Mouse (Mus musculus) layer of hippocampus, adult 18-20 months (tissue): ENCODE results near the gene Spaar. TPM values are rescaled to one million over a fixed set of nuclear protein-coding genes. Genes with fewer than 3 reads are reported as not detected.

Experiments
- DNase-seq, 2 experiments: peaks; one replicate each; pipeline ENCODE4 v3.0.0; 2022; ENCODE audit warnings: low spot score in 2 of 2
- long read RNA-seq: library from polyadenylated mRNA; stranded (forward); transcript quantifications from one replicate; pipeline ENCODE4 v2.0.0, GENCODE M21; 2021
- total RNA-seq, 2 experiments: library from RNA; stranded (reverse); gene quantifications; 2 replicates each; pipeline ENCODE4 v1.2.3; 2021

The Spaar gene
- total RNA-seq = 1 to 10 TPM in 1 of 2 experiments, under 1 TPM in 1; 0.58 to 1.3 TPM
- long read RNA-seq = 0 reads

DNA sequence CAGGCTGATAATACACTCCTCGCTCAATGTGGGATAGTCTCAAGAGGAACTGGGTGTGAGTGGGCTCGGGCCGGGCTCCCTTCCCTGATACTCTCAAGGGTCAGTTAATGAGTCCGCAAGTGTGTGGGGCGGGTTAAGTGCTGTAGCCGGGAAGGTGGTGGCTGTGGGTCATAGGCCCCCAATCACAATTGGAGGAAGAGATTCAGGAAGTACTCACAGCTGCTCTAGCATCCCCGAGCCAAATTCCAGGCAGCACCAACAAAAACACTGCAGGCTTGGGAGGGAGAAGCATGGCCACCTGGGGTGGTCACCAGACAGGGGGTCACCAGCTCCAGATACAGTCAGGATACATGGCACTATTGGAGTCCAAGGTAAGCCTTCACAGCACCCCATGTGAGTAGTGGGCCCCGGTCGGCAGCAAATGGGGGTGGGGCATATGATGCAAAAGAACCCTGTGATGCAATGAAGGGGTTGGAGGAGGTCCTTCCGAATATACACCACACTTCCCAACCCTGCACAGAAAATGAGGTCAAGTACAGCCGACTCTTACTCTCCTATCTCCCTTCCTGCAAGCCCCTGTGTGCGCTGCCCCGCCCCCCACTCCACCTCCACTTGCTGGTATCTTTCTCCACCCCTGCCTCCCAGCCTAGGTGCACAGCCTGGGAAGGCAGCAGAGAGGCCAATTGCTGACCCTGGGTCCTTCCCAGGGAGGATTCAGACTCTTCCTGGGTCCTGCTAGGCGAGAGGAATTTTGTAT is at the start of gene Spaar:
TSS of gene Spaar (plus strand) at position 241 of the 757 bp plus-strand sequence.
- DNase-seq = no peak

DNA sequence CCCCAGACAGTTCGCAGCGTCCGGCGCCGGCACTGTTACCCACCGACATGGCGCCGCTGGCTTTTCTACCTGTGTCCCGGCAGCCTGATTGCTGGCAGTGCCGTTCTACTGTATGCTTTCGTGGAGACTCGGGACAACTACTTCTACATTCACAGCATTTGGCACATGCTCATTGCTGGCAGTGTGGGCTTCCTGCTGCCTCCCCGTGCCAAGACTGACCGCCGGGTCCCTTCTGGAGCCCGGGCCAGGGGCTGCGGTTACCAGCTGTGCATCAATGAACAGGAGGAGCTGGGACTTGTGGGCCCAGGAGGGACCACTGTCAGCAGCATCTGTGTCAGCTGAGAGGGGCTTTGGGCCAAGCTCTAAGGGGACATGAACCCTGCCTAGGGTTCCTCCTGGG is 39.8 kb upstream of the Spaar start:
- no peak for DNase-seq

DNA sequence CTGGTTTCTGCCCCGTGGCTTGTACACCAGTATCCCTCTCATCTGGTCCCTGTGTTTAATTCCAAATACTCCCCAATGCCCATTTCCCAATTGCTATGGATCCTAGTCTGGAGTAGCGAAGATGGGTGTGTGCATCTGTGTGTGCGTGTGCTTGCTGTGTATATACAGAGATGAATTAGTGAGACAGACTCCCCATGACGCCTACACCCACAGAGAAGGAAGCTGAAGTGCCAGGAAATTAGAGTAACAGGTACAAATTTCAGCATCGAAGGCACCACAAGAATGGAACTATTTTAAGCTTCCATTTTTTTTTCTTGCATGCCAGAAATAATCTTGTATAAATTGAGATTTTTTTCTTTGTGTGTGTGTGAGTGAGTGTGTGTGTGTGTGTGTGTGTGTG is 38.8 kb upstream of the Spaar start:
- DNase-seq = no peak

DNA sequence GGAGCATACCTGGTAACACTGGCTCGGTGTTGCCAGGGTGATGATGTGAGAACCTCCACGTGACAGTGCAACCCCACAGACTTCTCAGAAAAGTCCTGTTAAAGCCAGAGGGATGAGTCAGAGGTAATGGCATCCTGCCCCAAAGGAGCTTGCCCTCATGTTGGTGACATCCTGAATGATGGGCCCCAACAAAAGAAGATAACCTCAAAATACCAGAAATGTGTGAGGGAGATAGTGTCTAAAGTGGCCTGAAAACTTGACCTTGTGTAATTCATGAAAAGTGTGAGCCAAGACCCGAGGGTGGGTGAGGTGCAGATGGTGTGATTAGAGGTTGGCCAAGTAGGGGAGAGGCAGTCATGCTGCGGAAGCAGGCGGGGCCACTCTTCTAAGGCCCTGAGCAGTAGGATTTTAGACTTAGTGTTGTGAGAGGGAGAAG is 36.0 kb upstream of the Spaar start:
- DNase-seq = no peak

DNA sequence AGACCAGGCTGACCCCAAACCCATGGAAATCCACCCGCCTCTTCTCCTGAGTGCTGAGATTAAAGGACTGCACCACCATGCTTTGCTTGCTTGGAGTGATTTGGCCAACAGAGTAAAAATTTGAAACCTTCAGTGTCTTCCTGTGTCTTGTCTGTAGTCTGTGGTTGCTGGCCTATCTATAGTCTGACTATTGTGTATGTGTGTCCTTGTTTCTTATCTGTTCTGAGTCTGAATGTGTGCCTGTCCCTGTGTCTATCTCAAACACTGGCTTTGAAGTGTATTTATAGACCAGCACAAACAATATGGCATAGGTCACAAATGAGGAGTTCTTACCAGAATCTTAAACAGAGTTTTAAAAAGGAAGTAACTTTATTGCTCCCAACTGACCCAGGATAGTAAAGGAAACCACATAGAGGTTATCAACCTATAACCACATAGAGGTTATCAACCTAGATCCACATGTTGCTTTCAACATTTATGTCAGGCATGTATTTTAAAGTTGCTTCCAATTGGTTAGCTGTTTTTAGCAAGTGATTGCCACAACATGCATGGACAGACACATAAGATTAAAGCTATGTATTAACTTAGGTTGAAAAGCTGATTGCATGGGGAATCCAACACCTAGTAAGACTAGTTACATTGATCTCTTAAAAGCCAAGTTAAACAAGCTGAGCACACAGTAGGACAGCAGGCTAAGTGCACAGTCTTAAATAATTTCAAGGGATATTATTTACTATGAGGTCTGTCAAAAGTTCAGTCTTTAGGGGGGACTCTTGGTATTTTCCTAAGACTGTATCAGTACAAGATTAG is 35.2 kb upstream of the Spaar start:
- DNase-seq = no peak

DNA sequence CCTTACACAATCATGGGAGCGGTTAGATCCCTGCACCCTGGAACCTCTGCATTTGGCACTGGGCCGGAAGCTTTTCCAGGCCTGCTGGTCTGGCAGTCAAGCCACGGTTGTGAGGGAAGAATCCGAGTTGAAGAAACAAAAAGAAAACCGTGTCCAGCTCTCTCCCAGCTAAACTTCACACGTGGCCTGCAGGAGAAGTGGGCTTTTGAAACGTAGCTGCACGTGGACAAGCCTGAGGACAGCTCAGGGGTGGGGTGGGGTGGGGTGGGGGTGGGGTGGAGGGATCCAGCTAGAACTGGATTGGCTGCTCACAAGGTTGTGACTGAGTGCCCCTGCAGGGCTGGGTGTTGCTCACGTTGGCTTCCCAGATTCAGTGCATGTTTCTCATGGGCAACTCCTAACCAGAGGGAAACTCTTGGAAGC is 34.6 kb upstream of the Spaar start:
- no peak for DNase-seq

DNA sequence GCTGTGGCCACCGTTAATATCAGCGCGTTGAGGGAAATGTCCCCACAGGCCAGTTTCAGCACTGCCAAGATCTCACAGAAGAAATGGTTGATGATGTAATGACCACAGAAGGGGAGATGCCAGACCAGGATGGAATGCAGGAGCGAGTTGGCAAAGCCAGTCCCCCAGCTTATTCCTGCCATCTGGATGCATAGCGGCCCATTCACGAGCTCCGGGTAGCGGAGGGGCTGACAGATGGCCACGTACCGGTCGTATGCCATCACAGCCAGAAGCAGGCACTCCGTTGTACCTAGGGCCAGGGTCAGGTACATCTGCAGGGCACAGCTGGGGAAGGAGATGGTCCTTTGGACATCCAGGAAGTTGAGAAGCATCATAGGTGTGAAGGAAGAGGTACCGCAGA is 33.3 kb upstream of the Spaar start:
- no peak for DNase-seq

DNA sequence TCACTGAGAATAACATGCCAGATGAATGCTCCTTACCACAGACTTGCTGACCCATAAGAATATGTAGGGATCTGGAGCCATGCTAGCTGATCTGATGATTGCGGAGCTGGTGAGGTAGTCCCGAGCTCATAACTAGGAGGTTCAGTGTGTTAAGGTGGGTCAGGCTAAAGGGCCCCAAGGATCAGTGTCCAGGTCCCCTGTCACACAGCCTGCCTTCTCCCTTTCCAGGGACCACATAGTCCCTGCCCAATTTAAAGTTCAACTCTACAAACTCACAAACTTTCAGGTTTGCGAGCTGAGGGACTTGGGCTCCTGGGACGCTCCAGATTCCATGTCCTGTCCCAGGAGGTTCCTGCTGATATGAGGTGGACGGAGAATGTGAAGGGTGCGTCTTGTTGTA is 29.1 kb upstream of the Spaar start, which contains the start of gene Olfr70:
TSS of gene Olfr70 (minus strand) at position 101 of the 400 bp plus-strand sequence.
- no peak for DNase-seq

DNA sequence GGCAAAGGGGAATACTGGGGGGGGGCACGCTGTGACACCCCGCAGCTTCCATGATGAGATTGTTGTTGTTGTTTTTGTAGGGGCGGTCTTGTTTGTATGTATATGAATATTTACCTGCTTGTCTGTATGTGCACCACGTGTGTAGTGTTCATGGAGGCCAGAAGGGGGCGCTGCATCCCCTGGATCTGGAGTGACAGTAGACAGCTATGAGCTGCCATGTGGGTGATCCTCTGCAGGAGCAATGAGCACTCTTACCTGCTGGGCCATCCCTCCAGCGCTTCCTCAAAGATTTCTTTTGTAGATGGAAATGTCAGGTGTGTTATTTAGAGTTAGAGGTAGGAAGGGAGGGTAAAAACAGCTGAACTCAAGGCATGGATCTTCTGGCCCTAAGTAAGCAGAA is 26.4 kb upstream of the Spaar start:
- no peak for DNase-seq

DNA sequence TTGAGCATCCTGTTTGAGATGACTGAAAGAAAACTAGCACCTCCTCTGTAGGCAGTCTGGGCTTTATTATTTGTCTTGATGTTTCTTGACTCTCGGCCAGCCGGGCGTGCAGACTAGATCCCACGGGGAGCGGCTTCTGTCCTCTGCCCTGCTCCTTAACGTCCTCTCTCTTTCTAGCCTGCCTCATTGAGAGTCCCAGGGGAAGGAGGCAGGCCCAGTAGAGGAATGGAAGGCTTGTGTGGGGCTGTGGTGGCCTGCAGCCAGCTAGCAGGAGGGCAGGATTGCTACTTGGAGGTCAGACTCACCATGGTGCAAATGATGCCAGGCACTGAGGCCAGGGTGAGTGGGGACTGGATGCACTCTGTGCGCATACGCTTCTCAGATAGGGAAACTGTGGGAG is 26.0 kb upstream of the Spaar start:
- DNase-seq = no peak

DNA sequence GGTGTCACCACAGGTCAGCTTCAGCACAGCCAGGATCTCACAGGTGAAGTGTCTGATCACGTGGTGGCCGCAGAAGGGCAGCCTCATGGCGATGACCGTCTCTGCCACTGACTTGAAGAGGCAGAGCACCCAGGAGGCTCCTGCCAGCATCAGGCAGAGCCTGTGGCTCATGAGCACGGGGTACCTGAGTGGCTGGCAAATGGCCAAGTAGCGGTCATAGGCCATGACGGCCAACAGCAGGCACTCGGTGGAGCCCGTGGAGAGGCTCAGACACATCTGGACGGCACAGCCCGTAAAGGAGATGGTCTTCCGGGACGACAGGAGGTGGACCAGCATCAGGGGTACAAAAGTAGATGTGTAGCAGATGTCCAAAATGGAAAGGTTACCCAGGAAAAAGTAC is 23.8 kb upstream of the Spaar start:
- DNase-seq = no peak

DNA sequence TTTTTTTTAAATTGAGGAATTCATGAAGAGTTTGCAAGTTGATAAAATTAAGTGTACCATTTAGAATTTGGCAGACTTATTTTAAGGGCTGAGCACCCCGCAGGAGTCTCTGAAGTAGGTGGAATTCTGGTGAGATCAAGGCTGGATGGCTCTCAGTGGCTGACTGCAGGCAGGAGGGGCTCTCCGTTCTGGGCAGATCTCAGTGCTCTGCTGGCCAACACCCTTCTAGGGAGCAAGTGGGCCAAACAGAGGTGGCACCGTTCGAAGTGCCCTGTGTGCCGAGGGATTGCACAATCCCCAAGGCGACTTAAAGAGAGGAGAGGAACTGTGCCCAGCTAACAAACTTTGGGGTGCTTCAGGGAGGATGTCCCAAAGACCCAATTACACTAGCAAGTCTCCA is 20.0 kb upstream of the Spaar start, which contains the start of gene Olfr71:
TSS of gene Olfr71 (minus strand) at position 387 of the 400 bp plus-strand sequence.
- DNase-seq = no peak

DNA sequence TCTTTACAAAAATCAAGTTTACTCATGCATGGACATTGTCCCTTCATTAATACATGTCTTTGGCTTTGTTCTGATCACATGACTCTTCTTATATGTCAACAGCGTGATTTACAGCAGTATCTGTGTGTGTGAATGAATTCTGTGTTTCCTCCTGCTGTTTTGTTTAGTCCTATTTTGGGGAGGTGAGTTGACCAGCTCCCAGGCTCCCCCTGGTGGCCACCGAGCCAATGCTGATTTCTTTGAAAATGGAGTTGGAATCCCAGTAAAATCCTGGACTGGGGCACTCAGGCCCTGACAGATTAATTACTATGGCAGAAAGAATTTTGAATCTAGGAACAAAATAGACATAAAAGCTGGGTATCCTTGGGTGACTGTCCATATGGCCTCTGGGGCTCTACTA is 18.0 kb upstream of the Spaar start:
- DNase-seq = peak; percentile 49 to 87

DNA sequence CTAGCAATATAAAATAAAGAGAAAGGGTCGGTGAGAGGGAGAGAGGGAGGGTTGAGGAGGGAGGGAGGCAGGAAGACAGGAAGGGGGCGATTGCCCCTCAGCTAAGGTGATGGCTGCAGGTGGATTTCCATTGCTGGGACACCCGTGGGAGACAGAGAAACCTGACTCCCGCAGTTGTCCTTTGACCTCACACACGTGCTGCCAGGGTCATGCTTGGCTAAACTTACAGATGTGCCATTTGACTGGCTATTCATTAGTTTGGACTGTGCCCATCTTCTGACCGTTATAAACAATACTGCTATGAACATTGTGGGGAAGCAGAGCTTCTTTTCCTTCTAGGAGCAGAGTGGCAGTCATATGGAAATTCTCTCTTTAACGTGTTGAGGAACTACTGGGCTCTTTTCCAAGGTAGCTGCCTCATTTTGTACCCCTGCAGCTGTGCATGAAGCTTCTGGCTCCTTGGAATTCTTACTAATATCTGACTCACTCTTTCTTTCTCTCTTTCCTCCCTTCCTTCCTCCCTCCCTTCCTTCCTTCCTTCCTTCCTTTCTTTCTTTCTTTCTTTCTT is 16.1 kb upstream of the Spaar start:
- no peak for DNase-seq

DNA sequence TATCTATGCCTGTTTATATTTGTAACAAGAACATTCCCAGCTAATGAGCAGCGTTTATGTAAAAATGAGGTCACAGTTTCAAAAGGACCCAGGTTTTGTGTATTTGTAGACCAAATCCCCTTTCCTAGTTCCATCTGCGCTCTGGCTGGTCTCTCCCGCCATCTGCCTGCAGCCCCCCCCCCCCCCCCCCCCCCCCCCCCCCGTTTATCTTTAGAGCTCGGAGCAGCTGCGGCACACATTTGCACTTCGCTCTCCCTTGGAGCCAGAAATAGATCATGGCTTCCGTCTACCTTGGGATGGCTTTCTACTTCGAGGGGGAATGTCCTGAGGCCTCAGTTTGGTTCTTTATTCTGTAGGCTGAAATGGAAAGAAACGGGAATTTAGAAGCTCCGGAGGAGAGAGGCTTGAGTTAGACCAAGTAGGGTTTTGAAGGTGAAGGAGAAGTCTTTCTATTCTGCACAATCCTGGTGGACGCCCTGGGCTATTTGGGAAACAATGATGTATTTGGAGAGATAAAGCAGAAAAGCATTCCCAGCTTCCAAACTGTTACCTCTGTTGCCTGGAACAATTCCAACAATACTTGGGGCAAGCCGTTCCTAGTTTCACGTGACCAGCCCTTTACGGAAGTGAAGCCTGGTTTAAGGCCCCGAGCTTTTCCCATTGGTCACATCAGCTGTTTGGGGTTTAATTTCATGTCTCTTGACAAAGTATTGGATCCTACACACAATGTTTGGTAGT is 9.2 kb upstream of the Spaar start:
- no peak for DNase-seq

DNA sequence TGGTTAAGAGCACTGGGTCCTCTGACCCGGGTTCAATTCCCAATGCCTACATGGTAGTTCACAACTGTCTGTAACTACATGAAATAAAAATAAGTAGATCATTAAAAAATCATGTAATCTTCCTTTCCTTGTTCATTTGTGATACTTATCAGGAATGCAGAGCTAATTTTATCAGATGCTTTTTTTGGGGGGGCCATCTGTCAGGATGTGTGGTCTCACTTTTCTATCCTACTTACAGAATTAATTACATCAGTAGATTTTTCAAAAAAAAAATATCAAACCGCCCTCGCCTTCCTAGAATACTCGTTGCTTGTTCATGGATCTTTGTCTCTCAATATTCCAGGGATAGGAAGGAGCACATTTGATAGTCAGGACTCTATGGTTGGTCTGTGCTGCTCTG is 7.6 kb upstream of the Spaar start:
- peak in 1 of 2 experiments; percentile 69 for DNase-seq

DNA sequence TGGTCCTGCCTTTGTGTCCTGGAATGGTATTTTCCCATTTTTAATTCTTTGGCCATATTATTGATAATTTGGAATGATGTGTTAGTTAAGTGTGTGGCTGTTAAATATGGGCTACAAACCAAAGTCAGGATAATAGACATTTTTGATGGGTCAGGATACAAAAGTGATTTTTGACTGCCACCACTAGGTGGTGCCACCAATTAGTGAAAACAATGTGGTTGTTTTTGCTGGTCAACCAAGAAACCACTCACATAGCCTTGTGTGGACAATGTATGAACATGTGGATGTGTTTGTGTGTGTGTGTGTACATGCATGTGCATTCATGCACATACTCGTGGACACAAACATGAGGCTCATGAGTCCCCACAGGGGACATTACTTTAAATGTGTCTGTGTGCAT is 5.1 kb upstream of the Spaar start:
- no peak for DNase-seq

DNA sequence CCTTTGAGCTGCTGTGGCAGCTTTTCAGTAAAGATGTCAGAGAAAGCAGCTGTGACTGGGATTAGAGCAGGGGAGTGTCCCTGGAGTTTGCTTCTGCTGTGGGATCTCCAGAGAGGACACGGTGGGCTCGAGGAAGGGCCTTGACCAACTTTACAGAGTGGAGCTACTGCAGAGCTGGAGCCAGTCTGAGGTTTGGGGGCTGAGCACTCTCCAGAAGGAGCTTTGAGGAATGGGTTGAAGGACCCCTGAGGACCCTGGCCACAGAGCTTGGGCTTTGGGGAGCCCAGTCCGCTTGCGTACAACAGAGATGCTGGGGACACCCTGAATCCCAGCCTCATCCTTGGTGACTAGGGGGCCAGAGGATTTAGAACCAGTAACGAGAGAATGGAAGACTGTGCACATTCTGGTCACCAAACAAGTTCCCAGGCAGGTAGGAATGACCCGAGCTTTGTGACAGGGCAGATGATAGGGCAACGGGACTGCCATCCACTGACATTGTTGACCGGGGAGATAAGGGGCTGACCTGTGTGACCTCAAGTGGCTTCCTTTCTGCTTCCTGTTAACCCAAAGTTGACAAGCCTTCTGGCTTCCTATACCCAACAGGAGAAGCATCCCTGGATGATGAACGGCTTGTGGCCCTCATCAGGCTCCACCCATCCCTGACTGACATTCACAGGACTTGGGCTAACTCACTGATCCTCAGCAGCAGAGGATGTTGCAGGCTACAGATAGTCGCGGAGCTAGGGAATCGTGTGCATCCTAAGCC is 3.4 kb upstream of the Spaar start:
- no peak for DNase-seq

DNA sequence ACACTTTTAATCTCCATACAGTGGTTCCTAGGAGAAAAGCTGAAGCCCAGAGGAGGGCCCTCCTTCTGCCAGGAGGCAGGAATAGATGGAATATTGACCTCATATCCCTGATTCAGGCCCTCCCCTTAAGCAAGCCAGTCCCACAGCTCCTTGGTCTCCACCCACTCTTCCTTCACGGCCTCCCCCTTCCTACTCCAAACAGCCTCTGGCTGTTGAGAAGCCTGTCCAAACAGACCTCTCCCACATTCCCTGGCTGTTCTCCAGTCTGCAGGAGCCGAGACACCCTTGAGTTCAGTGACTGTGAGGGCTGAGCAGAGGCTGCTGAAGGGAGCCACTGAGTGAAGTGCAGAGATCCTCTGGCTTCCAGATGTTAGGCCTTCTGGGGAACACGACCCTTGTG is 2.8 kb upstream of the Spaar start, which contains the start of gene Hrct1:
TSS of gene Hrct1 (plus strand) at position 194 of the 400 bp plus-strand sequence.
- no peak for DNase-seq
